Mouse (Mus musculus) intestine, embryonic 16.5 days (tissue): Measurements from ENCODE around the gene Pla2g15. TPM values are rescaled to one million over a fixed set of nuclear protein-coding genes. Genes with fewer than 3 reads are reported as not detected.

Source experiments
- ATAC-seq: fragments of 200-750 bp; cut with Nextera tagmentation; 2 replicates; pipeline ENCODE4 v1.8.0; 2017; ENCODE audit warnings: moderate TSS enrichment, moderate library complexity
- H3K27ac ChIP-seq: fragments of 300-500 bp; sonication (generic); 2 replicates; pipeline ENCODE4 v1.5.1; 2014; ENCODE audit warnings: mild to moderate bottlenecking, low read length
- H3K27me3 ChIP-seq: fragments of 300-500 bp; sonication (generic); replicated peaks from 2 replicates; pipeline ENCODE4 v1.6.1; 2014; ENCODE audit warnings: low read length, control low read depth, mixed read lengths; ENCODE audit not compliant: control insufficient read depth, insufficient read depth
- H3K36me3 ChIP-seq: fragments of 300-500 bp; sonication (generic); 2 replicates; pipeline ENCODE4 v1.6.1; 2014; ENCODE audit warnings: low read length, control low read depth; ENCODE audit not compliant: control insufficient read depth, insufficient read depth
- H3K4me1 ChIP-seq: fragments of 300-500 bp; sonication (generic); 2 replicates; pipeline ENCODE4 v1.6.1; 2014; ENCODE audit warnings: low read length, control low read depth, mixed read lengths; ENCODE audit not compliant: control insufficient read depth, insufficient read depth
- H3K4me2 ChIP-seq: fragments of 300-500 bp; sonication (generic); 2 replicates; pipeline ENCODE4 v1.6.1; 2014; ENCODE audit warnings: low read depth, low read length, control low read depth
- H3K4me3 ChIP-seq: fragments of 300-500 bp; sonication (generic); 2 replicates; pipeline ENCODE4 v1.5.1; 2014; ENCODE audit warnings: mild to moderate bottlenecking, low read length
- H3K9ac ChIP-seq: fragments of 300-500 bp; sonication (generic); 2 replicates; pipeline ENCODE4 v1.6.1; 2014; ENCODE audit warnings: low read depth, low read length
- H3K9me3 ChIP-seq: fragments of 300-500 bp; sonication (generic); 2 replicates; pipeline ENCODE4 v1.6.1; 2016; ENCODE audit warnings: low read length, control low read depth; ENCODE audit not compliant: control insufficient read depth
- WGBS: fragments of 180-500 bp; shearing (Covaris S2); extraction: QIAGEN DNeasy Blood & Tissue Kit; methylation state at CpG from one replicate; pipeline ENCODE4 v1.1.7; 2014; 5-methylcytosine and 5-hydroxymethylcytosine counted together
- polyA plus RNA-seq: library from polyadenylated mRNA; unstranded; fragments of >200 nt; fragmentation: Nextera tagmentation; extraction: Ambion mirVana; gene quantifications from 2 replicates; pipeline ENCODE4 v1.2.1, GENCODE M21; 2015

Gene Pla2g15
- polyA plus RNA-seq, 1 experiment from 2014 or later, result 10.7 TPM

DNA sequence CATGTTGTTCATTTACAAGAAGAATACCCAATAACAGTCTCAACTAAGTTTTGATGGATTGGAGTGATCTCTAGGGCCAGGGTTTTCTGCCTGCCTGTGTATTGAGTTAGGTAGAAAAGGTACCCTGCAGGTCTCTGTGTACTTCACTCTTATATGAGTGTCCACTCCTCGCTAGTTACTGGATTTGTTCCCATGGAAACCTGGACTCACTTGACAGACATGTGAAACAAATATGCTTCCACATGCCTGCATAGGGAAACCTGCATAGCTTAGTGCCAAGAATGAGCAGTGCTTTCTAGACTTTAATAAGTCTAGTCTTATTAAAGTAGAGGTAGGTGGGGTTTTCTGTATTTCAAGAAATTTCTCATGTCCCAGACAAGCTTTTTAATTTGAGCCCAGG, 26.7 kb downstream of the Pla2g15 start:
- Histone ChIP-seq H3K27me3 (no peaks in the 10 kb centered on the region), H3K4me1 (peaks cover 17% of the 10 kb centered on the region), H3K9ac (no peak overlapping the region), H3K36me3 (no peaks in the 10 kb centered on the region), H3K9me3 (no peaks in the 10 kb centered on the region), H3K4me3 (no peak overlapping the region), H3K4me2 (no peak overlapping the region), H3K27ac (no peak overlapping the region)
- 28% methylated on average over 1 of the region's 1 CpGs for WGBS
- no peak for ATAC-seq

- no peak for ATAC-seq
- no peak overlapping the region for H3K4me2 ChIP-seq
These were observed 27.4 kb downstream of the Pla2g15 start for GRCm38 (mm10) chr8:106177594-106177993.

GRCm38 (mm10) chr8:106178428-106178827, 28.2 kb downstream of the Pla2g15 start:
- 45% methylated on average over 2 of the region's 2 CpGs for WGBS
- Histone ChIP-seq H3K36me3 (no peaks in the 10 kb centered on the region), H3K4me2 (no peak overlapping the region), H3K27ac (peak overlapping the region; percentile 11; the same call in 1 of the 2 replicates), H3K4me1 (peaks cover 17% of the 10 kb centered on the region), H3K9ac (no peak overlapping the region), H3K9me3 (no peaks in the 10 kb centered on the region), H3K4me3 (no peak overlapping the region), H3K27me3 (no peaks in the 10 kb centered on the region)
- no peak for ATAC-seq

More at GRCm38 (mm10) chr8:106177594-106177993, 27.4 kb downstream of the Pla2g15 start:
- Histone ChIP-seq H3K27me3 (no peaks in the 10 kb centered on the region), H3K9ac (no peak overlapping the region), H3K4me1 (peaks cover 17% of the 10 kb centered on the region), H3K36me3 (no peaks in the 10 kb centered on the region), H3K9me3 (no peaks in the 10 kb centered on the region), H3K4me3 (no peak overlapping the region), H3K27ac (no peak overlapping the region)
- WGBS, result 49% methylated on average over 1 of the region's 1 CpGs

DNA sequence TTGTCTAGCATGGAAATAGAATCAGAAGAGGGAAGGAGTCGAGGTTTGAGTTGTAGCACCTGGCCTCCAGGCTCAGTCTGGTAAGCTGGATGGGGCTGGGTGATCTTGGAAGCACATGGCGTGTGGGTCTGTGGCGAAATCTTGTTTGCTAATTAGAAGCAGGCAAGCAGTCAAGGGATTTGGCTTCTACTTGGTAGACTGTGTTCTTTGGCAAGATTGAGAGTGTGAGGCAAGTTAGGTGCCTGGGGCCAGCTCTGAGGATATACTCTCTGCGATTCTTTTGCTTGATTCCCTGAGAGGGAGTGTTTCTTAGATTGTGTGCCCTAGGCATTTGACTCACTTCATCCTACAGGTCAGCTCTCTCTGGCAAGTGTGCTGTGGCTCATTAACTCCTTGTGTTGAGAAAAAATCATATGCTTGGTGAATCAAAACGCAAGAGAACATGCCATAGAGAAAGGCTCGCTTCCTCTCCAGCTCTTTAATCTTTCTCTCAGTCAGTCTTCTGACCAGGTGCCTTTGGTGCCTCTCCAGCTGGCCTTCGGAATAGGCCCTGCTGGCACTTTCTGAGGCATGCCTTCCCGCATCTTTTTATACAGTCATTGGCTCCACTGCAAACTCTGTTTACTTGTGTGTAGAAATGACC, 35.5 kb downstream of the Pla2g15 start:
- no peaks in the 10 kb centered on the region for H3K9me3 ChIP-seq
- H3K9ac ChIP-seq, result no peak overlapping the region
- H3K27ac ChIP-seq, result no peak overlapping the region
- H3K4me1 ChIP-seq, result no peaks in the 10 kb centered on the region
- no peaks in the 10 kb centered on the region for H3K36me3 ChIP-seq
- no peak overlapping the region for H3K4me2 ChIP-seq
- whole genome bisulfite sequencing, result 84% methylated on average over 8 of the region's 8 CpGs
- no peak for ATAC-seq
- no peak overlapping the region for H3K4me3 ChIP-seq
- H3K27me3 ChIP-seq, result no peaks in the 10 kb centered on the region

DNA sequence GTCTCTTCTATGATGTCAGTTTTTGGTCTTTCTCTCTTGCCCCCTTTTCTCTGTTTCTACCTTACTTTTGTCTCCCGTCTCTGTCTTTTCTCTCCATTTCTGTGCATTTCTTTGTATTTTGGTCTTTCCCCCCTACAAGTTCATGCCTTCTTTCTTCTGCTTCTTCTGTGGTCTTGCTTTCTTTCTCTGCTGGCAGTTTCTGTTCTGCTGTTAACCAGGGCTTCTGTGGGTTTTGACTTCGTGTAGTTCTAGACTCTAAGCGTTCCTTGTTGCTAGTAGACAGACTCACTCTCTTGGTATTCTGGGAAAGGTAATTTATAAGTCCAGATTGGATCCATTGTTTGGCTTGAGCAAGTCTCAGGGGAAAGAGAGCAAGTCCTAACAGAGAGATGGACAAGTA, 36.2 kb downstream of the Pla2g15 start:
- no peak overlapping the region for H3K9ac ChIP-seq
- H3K9me3 ChIP-seq, result no peaks in the 10 kb centered on the region
- H3K27ac ChIP-seq, result no peak overlapping the region
- 91% methylated on average over 3 of the region's 3 CpGs for WGBS
- H3K4me1 ChIP-seq, result no peaks in the 10 kb centered on the region
- H3K4me2 ChIP-seq, result no peak overlapping the region
- H3K36me3 ChIP-seq, result no peaks in the 10 kb centered on the region
- H3K27me3 ChIP-seq, result no peaks in the 10 kb centered on the region
- no peak for ATAC-seq
- no peak overlapping the region for H3K4me3 ChIP-seq

DNA sequence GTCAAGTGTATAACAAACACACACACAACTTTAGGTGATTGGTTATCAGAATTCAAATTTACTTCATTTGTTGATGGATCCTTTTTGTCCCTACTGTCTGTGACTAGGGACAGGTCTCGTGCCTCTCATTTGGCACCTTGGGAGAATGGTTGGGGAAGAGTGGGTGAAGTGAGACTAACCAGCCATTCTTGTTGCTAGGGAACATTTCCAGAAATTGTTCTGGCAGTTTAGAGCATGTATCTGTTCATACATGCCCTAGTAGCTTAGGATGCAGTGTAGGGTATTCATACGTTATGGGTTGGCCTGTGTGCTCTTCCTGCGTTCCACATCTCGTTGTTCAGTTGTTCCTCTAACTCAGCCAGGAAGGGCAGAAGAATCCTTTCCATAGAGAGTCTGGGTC, 39.0 kb downstream of the Pla2g15 start:
- ATAC-seq, result no peak
- WGBS, result 86% methylated on average over 4 of the region's 4 CpGs
- no peaks in the 10 kb centered on the region for H3K4me1 ChIP-seq

GRCm38 (mm10) chr8:106191639-106192038, 41.4 kb downstream of the Pla2g15 start:
- Histone ChIP-seq H3K27ac (no peak overlapping the region), H3K36me3 (no peaks in the 10 kb centered on the region), H3K9me3 (no peaks in the 10 kb centered on the region), H3K4me3 (no peak overlapping the region), H3K27me3 (no peaks in the 10 kb centered on the region), H3K9ac (no peak overlapping the region), H3K4me1 (no peaks in the 10 kb centered on the region), H3K4me2 (peak overlapping the region; percentile 25; the same call in 1 of the 2 replicates)
- ATAC-seq, result peak; percentile 95
- WGBS, result 68% methylated on average over 5 of the region's 5 CpGs

More for the DNA sequence above, 39.0 kb downstream of the Pla2g15 start:
- Histone ChIP-seq H3K9ac (no peak overlapping the region), H3K9me3 (no peaks in the 10 kb centered on the region), H3K27me3 (no peaks in the 10 kb centered on the region), H3K27ac (no peak overlapping the region), H3K4me2 (no peak overlapping the region), H3K4me3 (no peak overlapping the region), H3K36me3 (no peaks in the 10 kb centered on the region)

DNA sequence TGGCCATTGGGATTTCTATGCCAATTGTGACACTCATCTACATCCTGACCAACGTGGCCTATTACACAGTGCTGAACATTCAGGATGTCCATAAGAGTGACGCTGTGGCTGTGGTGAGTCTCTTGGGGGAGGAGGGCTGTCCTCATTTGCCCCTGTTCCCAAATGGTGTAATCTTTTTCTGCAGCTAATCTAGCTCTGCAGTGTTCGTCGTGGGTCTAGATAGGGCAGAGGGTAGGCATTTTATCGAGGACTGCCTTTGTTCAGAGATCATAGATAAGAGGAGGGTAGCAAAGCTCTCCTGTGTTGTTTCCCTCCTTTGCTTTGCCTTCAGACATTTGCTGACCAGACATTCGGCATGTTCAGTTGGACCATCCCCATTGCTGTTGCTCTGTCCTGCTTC, 43.0 kb downstream of the Pla2g15 start:
- 85% methylated on average over 6 of the region's 6 CpGs for WGBS
- H3K36me3 ChIP-seq, result 0 out of 2 replicates have a peak, but pooled peaks cover 3% of the 10 kb centered on the region
- no peaks in the 10 kb centered on the region for H3K4me1 ChIP-seq
- H3K4me2 ChIP-seq, result no peak overlapping the region
- no peak overlapping the region for H3K27ac ChIP-seq
- no peak overlapping the region for H3K4me3 ChIP-seq
- H3K9me3 ChIP-seq, result no peaks in the 10 kb centered on the region
- no peak for ATAC-seq
- no peak overlapping the region for H3K9ac ChIP-seq
- H3K27me3 ChIP-seq, result no peaks in the 10 kb centered on the region

DNA sequence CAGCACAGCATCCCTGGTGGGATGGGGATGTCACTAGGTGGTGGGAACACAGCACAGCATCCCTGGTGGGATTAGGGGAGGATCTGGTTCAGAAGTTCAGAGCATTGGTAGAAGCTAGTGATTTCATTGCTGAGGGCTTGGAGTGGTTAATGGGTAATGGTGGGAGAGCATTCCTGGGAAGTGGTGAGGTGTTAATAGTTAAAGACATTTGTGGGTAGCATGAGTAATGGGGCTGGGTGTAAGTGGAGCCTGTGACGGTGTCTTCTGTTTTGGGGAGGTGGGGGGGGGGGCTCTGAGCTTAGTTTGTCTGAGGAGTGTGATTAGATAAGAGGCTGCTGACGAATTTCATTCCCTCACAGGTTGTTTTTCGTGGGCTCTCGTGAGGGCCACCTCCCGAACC, 43.9 kb downstream of the Pla2g15 start:
- Histone ChIP-seq H3K4me1 (no peaks in the 10 kb centered on the region), H3K9ac (no peak overlapping the region), H3K9me3 (no peaks in the 10 kb centered on the region), H3K4me2 (no peak overlapping the region), H3K27me3 (no peaks in the 10 kb centered on the region), H3K36me3 (0 out of 2 replicates have a peak, but pooled peaks cover 3% of the 10 kb centered on the region), H3K4me3 (no peak overlapping the region), H3K27ac (no peak overlapping the region)
- WGBS, result 76% methylated on average over 5 of the region's 5 CpGs
- no peak for ATAC-seq

GRCm38 (mm10) chr8:106198741-106199140, 48.5 kb downstream of the Pla2g15 start:
- Histone ChIP-seq H3K9ac (no peak overlapping the region), H3K4me2 (no peak overlapping the region), H3K36me3 (peaks cover 9% of the 10 kb centered on the region), H3K4me3 (no peak overlapping the region), H3K27ac (no peak overlapping the region), H3K4me1 (no peaks in the 10 kb centered on the region), H3K9me3 (no peaks in the 10 kb centered on the region), H3K27me3 (no peaks in the 10 kb centered on the region)
- ATAC-seq, result peak; percentile 52
- 12% methylated on average over 1 of the region's 1 CpGs for WGBS
